Mouse (Mus musculus) B cell, adult 2 months (primary cell): ENCODE measurements around the gene Smc4.
A peak's percentile ranks its signal among the peaks of the same experiment; 100 is the strongest.

Experiments
- DNase-seq, 2 experiments: peaks; one replicate each; pipeline ENCODE4 v3.0.0; 2022

Gene Smc4

DNA sequence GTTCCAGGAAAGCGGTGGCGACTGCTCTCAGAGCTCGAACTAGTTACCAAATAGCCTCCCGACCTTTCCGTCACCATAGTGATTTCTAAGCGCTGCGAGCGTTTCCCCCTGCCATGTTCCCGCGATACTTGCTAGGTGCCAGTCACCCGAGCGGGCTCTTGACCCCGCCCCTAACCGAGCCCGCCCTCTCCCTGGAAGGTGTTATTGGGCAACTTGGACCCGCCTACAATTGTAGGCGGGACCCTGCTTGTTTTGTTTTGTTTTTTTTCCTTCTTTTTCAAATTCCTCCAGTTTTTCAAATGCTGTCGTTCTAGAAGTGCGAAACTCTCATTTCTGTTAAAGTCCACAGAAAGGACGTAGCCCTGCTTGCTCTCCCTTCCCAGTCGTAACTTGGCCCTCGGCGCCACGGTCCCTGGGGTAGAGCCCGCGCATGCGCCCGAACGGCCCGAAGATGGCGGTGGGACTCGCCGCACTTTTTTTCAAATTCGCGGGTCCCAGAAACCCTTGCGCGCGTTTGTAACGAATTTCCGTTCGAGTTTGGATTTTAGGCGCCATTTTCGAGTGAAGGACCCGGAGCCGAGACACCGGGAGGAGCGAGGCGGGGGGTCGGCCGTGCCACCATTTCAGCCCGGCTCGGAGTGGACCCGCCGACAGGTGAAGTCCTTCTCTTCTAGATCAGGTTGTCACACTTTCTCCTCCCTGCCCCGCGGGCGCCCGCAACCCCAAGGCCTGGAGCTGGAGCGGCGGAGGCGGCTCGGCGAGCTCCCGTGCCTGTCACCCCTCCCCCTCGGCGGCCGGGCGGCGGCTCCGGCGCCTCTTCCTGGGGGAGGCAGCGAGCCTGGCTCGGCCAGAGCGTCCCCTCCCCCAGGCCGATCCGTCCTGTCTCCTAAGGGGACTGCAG, at the start of gene Smc4, which contains the start of gene Ift80:
Gene Smc4 (plus strand): TSS at position 302 of the 901 bp plus-strand sequence.
Gene Ift80 (minus strand): TSS at position 134 of the 901 bp plus-strand sequence.
- DNase-seq: peak; percentile 95

DNA sequence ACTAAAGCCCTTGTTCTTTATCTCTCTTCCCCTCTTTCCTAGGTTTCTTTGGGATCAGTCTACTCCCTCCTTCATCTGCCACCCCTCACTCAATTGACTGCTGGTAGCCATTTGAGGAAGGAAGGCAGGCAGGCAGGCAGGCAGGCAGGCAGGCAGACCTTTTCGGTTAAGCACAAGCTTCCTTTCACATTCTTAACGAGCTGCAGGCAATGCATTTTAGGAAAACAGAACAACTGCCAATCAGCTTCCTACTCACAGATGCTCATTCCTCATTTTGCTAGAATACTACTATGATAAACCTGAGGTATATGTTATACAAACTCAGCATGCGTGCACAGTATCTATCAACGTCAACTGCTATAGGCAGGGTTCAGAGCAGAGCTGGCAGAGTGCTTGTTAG, 48.1 kb upstream of the Smc4 start:
- DNase-seq: no peak

DNA sequence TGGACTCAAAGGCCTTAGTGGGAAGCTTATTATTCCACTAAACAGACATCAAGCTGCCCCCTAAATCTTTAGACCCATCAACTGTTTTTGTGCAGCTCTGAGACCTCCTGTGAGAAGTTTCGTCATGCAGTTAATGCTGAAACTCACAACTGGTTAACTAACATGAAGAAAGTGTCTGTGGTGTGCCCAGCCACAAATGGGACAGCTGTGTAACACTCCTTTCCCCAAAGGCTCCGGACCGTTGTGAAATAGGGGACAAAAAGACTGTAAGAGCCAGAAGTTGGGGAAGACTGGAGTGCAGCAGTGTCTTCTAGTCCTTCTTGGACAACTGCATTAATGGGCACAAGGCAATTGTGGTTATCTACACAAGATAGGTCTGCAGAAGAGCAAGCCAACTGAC, 47.1 kb upstream of the Smc4 start:
- no peak for DNase-seq

DNA sequence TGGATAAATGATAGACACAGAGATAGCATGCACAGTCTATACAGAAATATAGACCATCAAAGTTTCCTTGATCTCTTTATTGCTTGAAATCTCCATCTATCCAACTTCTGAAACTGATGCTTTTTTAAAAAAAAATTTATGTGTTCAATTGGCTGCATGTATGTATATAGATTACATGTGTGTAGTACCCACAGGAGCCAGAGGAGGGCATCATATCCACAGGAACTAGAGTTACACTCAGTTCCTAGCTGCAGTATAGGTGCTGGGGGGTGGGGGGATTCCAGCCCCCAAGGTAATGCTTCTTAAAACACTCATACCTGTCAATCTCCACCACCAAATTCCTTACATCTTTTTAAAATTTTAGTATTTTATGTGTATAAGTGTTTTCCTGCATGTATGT, 39.9 kb upstream of the Smc4 start:
- DNase-seq: peak; percentile 64 to 67

DNA sequence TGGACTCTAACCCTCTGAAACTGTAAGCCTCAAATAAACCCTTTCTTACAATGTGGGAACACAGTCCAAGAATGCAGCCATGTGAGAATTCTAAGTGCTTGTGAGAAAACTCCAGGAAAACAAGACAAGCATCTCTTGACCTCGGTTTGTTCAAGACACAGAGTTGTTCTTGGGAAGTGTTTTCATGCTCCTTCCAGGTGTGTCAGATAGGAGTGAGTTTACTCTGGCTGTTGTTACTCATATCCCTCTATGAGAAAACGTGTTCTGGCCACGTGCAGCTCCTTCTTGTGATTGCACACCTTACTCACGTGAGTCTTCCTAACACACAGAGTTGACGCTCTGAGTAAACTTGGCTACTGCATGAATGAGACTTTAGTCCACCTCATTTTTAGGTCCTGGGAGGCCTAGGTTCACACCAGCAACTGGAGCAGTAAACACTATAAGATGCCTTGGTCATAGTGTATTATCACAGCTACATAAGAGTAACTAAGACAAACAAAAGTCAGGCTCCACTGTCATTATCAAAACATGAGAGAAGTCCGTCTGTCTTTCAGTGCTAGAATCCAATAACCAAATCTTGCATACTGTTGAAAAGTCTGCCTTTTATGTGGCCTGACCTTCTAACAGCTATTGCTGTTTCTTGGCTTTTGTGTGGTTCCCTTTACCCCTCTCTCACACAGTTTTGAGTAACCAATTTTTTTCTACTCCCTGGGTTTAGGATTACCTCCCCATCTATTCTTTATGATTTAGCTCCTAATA, 37.8 kb upstream of the Smc4 start:
- DNase-seq: no peak

DNA sequence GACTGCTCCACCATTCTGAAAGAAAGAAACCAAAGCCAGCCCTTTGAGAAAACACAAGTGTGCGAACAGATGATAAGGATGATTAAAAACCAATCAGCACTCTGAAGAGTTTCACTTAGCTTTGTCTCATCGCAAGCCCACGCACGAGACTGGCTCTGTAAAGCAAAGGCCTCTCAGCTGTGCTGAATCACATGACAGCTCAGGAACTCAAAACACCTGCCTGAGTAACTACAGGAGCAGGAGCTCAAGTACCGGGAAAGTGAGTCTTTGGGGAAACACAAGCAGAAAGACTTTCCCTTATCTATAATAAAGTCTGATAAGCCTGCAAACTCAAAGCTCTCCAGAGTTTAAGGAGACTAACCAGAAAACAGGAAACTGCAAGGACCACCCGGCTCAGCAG, 37.1 kb upstream of the Smc4 start:
- DNase-seq: no peak

DNA sequence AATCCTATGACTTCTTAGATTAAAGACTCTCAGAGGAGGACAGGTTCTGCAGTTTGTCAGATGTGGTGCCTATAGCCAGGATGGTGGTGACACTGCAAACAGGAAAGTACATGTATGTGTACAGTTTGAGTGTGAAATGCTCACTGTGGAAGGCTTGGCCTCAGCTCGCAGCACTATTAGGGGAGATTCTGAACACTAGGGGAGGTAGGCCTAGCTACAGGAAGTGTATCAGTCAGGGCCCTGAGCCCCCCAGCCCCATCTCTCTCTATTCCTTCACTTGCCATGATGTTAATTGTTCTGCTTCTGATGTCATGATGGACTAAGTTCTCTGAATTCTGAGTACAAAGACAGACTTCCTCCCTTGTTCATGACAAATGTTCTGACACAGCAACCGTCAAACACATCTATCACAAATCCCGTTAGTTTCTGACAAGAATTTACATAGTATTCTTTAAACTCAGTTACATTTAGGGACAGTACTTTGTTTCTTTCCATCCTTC, 35.4 kb upstream of the Smc4 start:
- no peak for DNase-seq

DNA sequence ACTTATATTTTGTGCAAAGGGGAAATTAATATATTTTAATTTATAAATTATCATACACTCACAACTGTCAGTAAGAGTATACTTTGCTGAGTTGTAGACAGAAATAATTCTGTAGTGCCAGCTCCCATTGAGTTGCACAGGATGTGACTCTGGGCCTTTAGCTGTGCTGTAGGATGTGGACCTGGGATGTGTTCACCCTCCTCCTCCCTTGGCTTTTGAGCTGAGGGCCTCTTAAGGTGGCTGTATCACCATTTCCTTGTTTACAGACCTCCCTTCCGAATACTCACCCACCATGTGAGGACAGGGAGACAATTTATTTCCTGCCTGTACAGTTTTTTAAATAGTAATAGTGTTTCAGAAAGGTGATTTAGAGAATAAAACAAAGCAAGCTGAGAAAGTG, 31.0 kb upstream of the Smc4 start:
- no peak for DNase-seq

DNA sequence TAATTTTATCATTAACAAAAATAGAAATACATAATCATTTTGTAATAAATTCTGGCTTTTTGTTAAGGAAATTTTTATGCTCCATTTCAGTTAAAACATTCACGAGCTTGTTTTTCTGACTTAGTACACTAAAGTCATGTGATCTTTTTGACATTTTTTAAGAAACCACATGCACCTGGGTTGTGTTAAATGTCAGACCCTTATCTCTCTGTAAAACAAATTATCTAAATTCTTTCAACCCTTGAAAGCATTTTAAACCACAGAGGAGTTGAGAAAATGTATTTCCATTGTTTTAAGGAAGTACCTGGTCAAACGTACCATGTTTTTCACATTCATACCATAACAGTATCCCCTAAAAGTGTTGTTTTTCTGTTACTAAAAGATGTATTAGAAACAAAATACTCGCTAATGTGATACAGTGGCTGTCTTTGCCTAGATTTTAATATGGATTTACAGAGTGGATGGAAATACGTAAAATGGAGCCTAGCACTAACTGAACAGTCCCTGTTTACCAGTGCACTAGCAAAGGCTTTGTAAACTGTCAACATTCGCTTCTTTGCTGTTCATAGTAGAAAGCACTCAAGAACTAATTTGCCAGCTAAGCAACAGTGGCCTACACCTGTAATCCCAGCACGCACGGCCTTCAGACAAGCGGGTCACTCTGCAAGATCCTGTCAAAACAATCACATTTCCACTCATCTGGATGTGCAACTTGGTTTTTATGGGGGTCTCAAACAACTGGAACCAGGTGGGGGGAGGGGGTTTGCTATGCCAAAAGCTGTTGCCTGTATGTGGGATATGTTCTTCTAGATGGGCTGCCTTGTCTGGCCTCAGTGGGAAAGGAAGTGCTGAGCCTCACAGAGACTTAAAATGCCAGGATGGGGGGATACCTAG, 29.7 kb upstream of the Smc4 start:
- DNase-seq: no peak

DNA sequence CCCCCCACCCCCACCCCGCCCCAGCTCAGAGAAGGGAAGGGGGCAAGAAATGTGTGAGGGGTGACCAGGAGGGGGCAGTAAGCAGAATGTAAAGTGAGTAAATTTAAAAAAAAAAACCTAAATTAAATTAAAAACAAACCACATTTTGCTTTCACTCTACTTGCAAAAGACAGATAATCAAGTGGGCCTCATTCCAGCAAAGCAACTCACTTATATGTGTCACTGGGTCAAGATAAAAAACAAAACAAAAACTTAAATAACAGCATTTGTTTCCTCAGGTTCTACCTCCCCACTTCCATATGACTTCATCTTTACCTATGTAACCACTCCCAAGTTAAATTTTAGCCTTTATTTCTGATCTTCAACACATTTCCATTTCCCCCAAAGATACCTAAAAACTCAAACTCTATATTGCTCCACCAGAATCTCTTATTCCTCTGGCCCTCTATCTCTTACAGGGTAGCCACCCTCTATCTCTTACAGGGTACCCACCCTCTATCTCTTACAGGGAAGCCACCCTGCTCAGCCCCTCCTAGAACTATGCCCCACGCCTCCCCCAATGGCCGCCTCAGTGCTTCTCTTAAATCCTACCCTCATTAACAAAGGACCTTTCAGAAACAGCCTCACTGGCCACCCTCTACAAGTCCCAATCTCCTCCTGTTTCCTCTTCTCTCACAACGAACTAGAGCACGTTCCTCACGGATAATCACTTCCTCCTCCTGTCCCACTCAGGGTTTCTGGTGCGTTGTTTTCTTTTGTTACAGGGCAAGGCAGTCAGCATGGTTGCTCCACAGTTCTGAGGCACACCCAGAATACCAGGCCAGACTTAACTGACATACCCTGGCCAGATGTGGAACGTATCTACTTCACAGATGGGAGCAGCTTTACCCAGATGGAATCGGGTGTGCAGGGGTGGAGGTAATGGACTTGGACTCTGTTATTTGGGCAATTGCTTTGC, 28.7 kb upstream of the Smc4 start:
- no peak for DNase-seq

DNA sequence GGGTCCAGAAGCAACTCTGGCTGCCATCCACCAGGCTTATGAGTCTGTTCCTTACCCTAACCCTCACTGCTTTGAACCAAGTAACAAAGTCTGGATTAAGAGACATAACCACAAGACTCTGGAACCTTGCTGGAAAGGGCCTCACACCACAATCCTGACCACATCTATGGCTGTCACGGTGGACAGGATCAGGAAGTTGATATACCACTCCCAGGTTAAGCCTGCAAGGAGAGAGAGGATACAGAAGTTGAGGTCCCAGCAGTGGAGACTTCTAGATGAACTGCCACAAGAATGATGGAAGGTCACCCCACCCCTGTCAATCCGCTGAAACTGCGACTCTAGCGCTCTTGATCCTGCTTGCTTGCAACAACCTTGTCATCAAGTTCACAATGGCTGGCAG, 26.8 kb upstream of the Smc4 start:
- DNase-seq: no peak

DNA sequence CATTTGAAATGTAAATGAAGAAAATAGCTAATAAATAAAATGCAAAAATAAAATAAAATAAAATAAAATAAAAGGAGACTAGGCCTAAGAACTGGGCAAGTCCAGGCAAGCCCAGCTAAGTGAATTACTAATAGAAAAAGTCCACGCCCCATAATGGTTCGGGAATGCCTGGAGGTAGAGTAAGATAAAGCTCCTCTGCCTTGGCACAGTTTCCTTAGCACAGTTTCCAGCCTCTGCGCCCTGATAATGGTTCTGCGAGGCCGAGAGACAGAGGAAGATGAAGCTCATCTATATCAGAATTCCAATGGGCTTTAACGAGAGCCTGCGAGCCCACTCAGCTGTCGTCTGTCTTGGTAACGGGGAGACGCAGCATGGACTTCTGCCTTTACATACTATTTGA, 25.4 kb upstream of the Smc4 start:
- DNase-seq: no peak

DNA sequence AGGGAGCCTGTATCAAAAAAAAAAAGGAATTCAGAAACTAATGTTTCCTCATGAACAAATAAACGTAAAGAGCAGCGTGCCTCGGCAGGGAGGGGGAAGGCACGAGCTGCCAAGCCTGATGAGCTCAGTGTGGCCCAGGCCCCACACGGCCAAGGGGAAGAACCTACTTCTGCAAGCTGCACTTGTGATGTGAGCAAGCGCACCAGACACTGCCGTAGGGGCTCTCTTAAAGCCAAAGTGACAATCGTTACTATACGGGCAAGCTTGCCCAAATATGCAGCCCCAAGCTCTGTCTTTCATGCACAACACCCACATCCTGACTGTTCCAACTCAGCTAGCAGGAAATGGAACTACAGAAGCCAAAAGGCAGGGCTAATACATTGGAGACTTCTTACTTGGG, 23.6 kb upstream of the Smc4 start:
- peak; percentile 64 to 67 for DNase-seq

DNA sequence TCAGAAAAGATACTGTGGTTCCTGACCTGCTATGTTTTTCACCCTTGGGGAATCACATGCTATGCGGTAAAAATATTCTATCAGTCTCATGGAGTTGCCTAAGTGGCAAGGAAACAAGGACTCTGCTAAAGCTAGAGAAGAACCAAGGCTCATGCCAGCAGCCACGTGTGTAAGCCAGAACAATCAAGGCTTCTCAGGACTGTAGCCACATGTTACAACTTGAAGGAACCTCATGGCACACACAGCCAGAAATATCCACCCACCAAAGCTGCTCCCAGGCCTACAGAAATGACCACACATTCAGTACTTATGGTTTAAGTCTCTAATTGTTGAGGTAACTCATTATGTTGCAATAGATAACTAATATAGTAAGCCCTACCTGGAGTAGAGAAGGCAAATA, 18.0 kb upstream of the Smc4 start:
- no peak for DNase-seq

DNA sequence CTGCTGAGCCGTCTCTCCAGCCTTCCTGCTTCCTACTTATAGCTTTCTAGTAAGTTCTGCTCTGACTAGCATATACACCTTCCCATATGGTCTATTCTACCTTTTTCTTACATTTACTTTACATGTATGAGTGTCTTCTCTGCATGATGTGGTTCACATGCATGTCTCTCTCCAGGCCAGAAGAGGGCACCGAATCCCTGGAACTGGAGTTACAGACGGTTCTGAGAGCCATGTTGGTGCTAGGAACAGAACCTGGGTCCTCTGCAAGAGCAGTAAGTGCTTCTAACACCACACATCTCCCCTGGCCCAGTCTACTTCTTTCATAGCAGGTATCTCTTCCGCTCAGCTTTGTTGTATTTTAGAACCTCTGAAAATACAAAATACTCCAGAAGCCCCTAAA, 1.8 kb upstream of the Smc4 start:
- no peak for DNase-seq

DNA sequence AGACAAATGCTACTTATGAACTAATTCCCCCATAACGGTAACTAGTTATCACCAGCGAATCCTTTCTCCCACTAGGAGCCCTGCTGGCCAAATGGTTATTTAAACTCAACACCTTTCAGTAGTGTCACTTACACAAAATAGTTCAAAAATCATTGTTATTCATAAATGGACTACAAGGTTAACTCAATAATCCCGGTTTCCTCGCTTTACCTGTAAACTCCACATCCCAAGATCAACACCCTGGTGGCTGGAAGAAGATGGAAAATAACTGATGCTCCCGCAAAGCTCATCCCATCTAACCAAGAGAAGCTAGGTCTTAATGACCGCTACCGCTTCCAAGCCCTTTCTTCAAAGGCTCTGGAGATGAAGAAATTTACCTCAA, 492 bp upstream of the Smc4 start:
- no peak for DNase-seq

DNA sequence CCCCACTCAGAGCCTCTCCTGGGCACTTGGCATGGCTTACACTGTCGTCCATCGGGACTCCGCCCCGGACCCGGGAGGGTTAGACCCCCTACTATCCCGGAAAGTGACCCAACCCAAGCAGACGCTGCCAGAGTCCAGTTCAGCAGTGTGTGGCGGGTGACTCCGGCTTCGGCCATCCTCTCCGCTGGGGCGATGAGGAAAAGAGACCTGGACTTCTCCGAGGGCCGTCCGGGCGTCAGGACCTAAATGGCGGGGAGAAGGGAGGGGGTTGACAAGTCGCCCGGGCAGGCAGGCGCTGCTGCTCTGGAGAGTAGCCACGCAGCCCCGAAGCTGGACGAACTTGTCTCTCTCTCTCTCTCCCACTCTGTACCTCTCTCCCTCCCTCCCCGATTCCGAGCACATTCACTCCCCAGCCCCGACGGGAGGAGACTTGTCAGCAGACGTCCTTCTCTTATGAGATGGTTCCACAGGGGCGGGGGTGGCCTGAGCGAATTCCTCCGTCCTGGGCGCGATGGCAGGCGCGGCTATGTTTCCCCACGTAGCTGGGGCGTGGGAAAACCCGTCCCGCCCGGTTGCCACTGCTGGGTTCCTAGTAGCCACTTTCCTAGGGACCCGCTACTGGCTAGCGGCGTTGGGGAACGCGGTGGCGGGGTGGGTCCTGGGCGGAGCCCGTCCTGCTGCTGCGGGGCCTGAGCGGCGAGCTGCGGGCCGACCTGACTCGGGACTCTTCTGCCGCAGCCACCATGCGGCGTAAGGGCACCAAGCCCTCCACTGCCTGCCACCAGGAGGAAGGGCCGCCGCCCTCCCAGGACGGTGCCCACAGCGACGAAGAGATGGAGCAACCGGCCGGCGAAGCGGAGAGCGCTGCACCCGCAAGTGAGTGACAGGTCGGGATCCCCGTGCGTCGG, 1.1 kb downstream of the Smc4 start:
- DNase-seq: peak; percentile 52 to 64

DNA sequence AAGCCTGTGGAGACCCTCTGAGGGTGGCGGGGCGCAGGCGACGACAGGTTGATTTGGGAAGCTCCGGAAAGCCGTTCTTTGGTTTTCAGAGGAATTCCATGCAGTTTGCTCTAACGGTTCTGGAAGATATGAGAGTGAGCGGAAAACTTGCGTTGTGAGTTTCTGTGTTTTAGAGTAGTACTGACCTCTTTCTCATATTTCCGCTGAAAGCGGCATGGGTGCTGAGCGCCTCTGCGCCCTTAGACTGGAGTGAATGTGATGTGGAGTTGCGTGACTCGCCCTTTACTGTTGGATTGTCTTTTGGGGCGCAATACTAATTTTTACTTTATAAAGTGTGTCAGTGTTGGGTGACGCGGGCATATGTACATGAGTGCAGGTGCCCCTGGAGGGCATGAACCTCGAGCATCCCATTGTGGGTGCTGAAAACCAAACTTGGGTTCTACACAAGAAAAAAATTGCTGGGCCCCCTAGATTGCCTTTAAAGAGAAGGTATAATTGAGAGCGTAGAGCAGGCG, 1.8 kb downstream of the Smc4 start:
- DNase-seq: peak; percentile 21 to 35

DNA sequence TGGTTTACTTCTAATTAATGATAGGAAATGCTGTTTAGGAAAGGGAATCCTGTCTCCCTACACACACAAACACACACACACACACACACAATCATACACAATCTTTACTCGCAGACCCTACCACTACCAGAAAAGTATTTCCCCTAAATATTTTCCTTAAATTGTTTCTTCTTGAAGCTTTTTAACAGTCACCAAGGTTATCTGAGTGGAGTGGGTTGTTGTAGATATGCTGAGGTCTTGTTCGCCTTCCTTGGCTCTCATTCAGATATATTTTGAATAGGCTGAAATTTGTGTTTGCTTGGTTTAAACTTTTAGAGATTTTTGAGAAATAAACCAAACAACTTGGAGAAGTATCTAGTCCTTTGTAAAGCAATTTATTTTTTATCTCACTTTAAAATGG, 4.3 kb downstream of the Smc4 start:
- no peak for DNase-seq

DNA sequence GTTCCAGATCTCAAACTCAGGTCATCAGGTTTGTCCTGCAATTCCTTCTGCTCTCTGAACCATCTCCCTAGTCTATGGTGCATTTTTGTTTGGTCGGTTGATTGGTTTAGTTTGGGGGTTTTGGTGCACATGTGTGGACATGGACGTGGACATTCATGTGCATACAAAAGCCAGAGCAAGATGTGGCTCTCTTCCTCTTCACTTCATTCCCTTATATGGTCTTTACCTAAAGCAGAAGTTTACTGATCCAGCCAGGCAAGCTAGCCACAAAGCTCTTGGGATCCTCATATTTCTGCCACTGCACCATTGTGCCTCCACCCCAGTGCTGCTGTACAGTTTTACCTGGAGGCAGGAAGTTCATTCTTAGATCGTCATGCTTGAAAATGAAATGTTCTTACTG, 12.6 kb downstream of the Smc4 start:
- DNase-seq: peak; percentile 65 to 73
